Mouse (Mus musculus) forebrain, embryonic 10.5 days (tissue): ENCODE results near the gene Smg6. TPM values are rescaled to one million over a fixed set of nuclear protein-coding genes. Genes with fewer than 3 reads are reported as not detected.

ENCODE experiments used
- DNase-seq: peaks from one replicate; pipeline ENCODE4 v3.0.0-alpha.2; 2017; ENCODE audit warnings: low spot score; ENCODE audit errors: extremely low spot score
- H3K27ac ChIP-seq: fragments of 300-500 bp; sonication (generic); 2 replicates; pipeline ENCODE4 v1.5.1; 2016; ENCODE audit warnings: mild to moderate bottlenecking
- H3K27me3 ChIP-seq: fragments of 300-500 bp; sonication (generic); 2 replicates; pipeline ENCODE4 v1.6.1; 2016; ENCODE audit warnings: mild to moderate bottlenecking; ENCODE audit not compliant: poor library complexity, severe bottlenecking
- H3K36me3 ChIP-seq: fragments of 300-500 bp; sonication (generic); replicated peaks from 2 replicates; pipeline ENCODE4 v1.6.1; 2016; ENCODE audit warnings: mild to moderate bottlenecking, moderate library complexity
- H3K4me1 ChIP-seq: fragments of 300-500 bp; sonication (generic); 2 replicates; pipeline ENCODE4 v1.6.1; 2016
- H3K4me3 ChIP-seq: fragments of 300-500 bp; sonication (generic); 2 replicates; pipeline ENCODE4 v1.5.1; 2016; ENCODE audit warnings: mild to moderate bottlenecking, moderate library complexity
- H3K9me3 ChIP-seq: fragments of 300-500 bp; sonication (generic); 2 replicates; pipeline ENCODE4 v1.6.1; 2016; ENCODE audit warnings: mild to moderate bottlenecking, moderate library complexity
- WGBS: fragments of 180-500 bp; shearing (Covaris S2); methylation state at CpG from one replicate; pipeline ENCODE4 v1.1.7; 2016; 5-methylcytosine and 5-hydroxymethylcytosine counted together
- polyA plus RNA-seq: library from polyadenylated mRNA; unstranded; fragments of >200 nt; fragmentation: Nextera tagmentation; extraction: Ambion mirVana; gene quantifications from 2 replicates; pipeline ENCODE4 v1.2.1, GENCODE M21; 2016

Gene Smg6
- polyA plus RNA-seq, 1 experiment from 2014 or later, result 18.5 TPM

GRCm38 (mm10) chr11:75191841-75192240 is 266.2 kb downstream of the Smg6 start:
- H3K36me3 ChIP-seq, result no peaks in the 10 kb centered on the region
- 58% methylated on average over 6 of the region's 6 CpGs for WGBS
- H3K4me3 ChIP-seq, result no peak overlapping the region
- no peak overlapping the region for H3K27ac ChIP-seq
- peaks cover 62% of the 10 kb centered on the region for H3K27me3 ChIP-seq
- no peaks in the 10 kb centered on the region for H3K9me3 ChIP-seq
- DNase-seq, result no peak
- H3K4me1 ChIP-seq, result peaks cover 75% of the 10 kb centered on the region

GRCm38 (mm10) chr11:75192336-75193214 is 267.0 kb downstream of the Smg6 start:
- Histone ChIP-seq H3K4me3 (peak overlapping the region; percentile 58), H3K36me3 (no peaks in the 10 kb centered on the region), H3K9me3 (no peaks in the 10 kb centered on the region), H3K4me1 (peaks cover 80% of the 10 kb centered on the region), H3K27me3 (peaks cover 69% of the 10 kb centered on the region), H3K27ac (no peak overlapping the region)
- 22% methylated on average over 13 of the region's 13 CpGs for WGBS
- peak; percentile 77 for DNase-seq

GRCm38 (mm10) chr11:75193256-75194071 is 267.8 kb downstream of the Smg6 start, which contains the start of gene Rtn4rl1:
Rtn4rl1 (plus strand) TSS chr11:75193783.
- Histone ChIP-seq H3K36me3 (no peaks in the 10 kb centered on the region), H3K4me3 (peak within 1 kb of the TSS; percentile 58), H3K4me1 (peaks cover 85% of the 10 kb centered on the region), H3K27me3 (peaks cover 78% of the 10 kb centered on the region), H3K27ac (peak within 1 kb of the TSS; percentile 70; the same call in 1 of the 2 replicates), H3K9me3 (no peaks in the 10 kb centered on the region)
- peak; percentile 45 for DNase-seq
- under 1% methylated on average over 84 of the region's 84 CpGs for WGBS

GRCm38 (mm10) chr11:75194121-75194849 is 268.7 kb downstream of the Smg6 start:
- under 1% methylated on average over 52 of the region's 52 CpGs for WGBS
- peak overlapping the region; percentile 70; the same call in 1 of the 2 replicates for H3K27ac ChIP-seq
- DNase-seq, result peak; percentile 54
- H3K4me1 ChIP-seq, result peaks cover 79% of the 10 kb centered on the region
- peak overlapping the region; percentile 58 for H3K4me3 ChIP-seq
- H3K36me3 ChIP-seq, result no peaks in the 10 kb centered on the region
- no peaks in the 10 kb centered on the region for H3K9me3 ChIP-seq
- H3K27me3 ChIP-seq, result peaks cover 86% of the 10 kb centered on the region

DNA sequence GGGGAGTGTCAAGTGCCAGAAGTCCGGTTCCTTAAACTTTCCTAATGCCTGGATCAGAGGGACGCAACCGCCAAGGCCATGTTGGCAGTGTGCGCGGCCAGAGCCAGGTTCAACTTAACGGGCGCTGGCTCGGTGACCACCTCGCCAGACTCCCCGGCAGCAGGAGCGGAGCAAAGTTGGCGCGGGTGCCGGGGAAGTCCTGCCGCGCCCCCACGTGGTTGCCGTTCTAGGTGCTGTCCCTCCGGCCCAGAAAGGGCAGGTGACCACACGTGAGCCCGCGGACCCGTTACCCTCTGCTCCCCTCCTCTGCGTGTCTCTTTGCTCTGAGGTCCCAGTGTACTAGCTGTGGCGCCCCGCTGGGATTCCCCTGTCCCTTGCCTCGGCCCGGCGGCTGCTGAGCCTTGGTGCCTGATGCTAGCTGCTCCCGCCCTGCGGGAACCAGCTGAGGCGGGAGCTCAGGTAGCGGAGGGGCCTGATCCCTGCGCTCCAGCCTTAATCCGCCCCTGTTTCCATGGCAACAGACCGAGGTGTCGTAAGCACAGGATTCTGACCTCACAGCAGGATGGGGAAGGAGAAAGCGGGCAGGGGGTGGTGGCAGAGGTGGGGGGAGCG is 269.3 kb downstream of the Smg6 start:
- H3K27me3 ChIP-seq, result peaks cover 92% of the 10 kb centered on the region
- peaks cover 73% of the 10 kb centered on the region for H3K4me1 ChIP-seq

GRCm38 (mm10) chr11:75196131-75196530 is 270.5 kb downstream of the Smg6 start:
- peaks cover 64% of the 10 kb centered on the region for H3K4me1 ChIP-seq
- H3K36me3 ChIP-seq, result no peaks in the 10 kb centered on the region
- no peaks in the 10 kb centered on the region for H3K9me3 ChIP-seq
- H3K27me3 ChIP-seq, result peaks cover 99% of the 10 kb centered on the region
- DNase-seq, result no peak
- 36% methylated on average over 6 of the region's 6 CpGs for WGBS
- H3K27ac ChIP-seq, result no peak overlapping the region
- no peak overlapping the region for H3K4me3 ChIP-seq

More for the DNA sequence above, 269.3 kb downstream of the Smg6 start:
- Histone ChIP-seq H3K9me3 (no peaks in the 10 kb centered on the region), H3K4me3 (peak overlapping the region; percentile 58), H3K36me3 (no peaks in the 10 kb centered on the region), H3K27ac (peak overlapping the region; percentile 70)
- DNase-seq, result peak; percentile 77
- under 1% methylated on average over 39 of the region's 39 CpGs for WGBS

GRCm38 (mm10) chr11:75197956-75198355 is 272.3 kb downstream of the Smg6 start:
- WGBS, result 39% methylated on average over 7 of the region's 7 CpGs
- Histone ChIP-seq H3K9me3 (no peaks in the 10 kb centered on the region), H3K4me1 (peaks cover 58% of the 10 kb centered on the region), H3K36me3 (no peaks in the 10 kb centered on the region), H3K27me3 (peaks cover 93% of the 10 kb centered on the region), H3K4me3 (no peak overlapping the region), H3K27ac (no peak overlapping the region)
- DNase-seq, result no peak

DNA sequence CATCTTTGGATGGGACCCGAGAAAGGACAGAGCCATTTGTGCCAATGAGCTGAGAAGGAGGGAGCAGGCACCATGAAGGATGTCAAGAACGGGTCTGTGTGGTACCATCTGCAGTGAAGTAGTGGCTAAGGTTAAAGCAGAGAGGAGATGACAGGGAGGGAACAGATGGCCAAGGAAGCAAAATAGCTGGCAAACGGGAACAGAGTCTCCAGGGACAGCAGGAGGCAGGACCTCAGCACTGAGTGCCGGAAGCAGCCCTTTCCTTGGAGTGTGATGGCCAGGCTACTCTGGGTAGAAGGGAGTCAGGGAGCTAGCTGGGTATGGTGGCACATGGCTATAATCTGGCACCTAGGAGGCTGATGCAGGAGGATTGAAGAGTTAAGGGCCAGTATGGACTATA is 273.2 kb downstream of the Smg6 start:
- no peak for DNase-seq
- Histone ChIP-seq H3K9me3 (no peaks in the 10 kb centered on the region), H3K27me3 (peaks cover 93% of the 10 kb centered on the region), H3K4me1 (peaks cover 58% of the 10 kb centered on the region), H3K36me3 (no peaks in the 10 kb centered on the region), H3K4me3 (no peak overlapping the region), H3K27ac (no peak overlapping the region)
- WGBS, result 78% methylated on average over 4 of the region's 4 CpGs

- H3K4me3 ChIP-seq, result no peak overlapping the region
- no peak overlapping the region for H3K27ac ChIP-seq
- DNase-seq, result no peak
- WGBS, result 93% methylated on average over 5 of the region's 5 CpGs
- peaks cover 58% of the 10 kb centered on the region for H3K4me1 ChIP-seq
- H3K27me3 ChIP-seq, result peaks cover 86% of the 10 kb centered on the region
- H3K9me3 ChIP-seq, result no peaks in the 10 kb centered on the region
- H3K36me3 ChIP-seq, result no peaks in the 10 kb centered on the region
Measured at GRCm38 (mm10) chr11:75199951-75200350, 274.3 kb downstream of the Smg6 start.

DNA sequence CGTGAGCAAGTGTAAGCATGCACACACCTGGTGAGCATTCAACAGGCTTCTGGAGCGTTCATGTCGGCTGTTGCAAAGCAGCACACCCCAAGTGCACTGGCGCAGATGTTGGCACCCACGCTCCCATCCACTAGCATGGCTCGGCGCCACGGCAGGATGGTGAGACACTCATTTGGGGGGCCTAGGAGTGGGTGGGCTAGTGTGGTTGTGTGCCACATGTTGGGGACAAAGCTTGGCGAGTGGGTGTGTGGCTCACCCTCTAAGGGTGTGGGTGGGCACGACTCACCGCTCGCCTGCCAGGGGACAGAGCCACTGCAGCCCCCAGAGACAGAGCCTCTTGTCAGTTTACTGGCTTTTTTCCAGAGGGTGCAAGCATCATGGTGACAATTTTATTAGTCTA is 275.3 kb downstream of the Smg6 start:
- H3K27me3 ChIP-seq, result peaks cover 76% of the 10 kb centered on the region
- H3K9me3 ChIP-seq, result no peaks in the 10 kb centered on the region

GRCm38 (mm10) chr11:75201721-75202120 is 276.1 kb downstream of the Smg6 start:
- DNase-seq, result no peak
- WGBS, result 73% methylated on average over 8 of the region's 8 CpGs
- peaks cover 50% of the 10 kb centered on the region for H3K4me1 ChIP-seq
- H3K4me3 ChIP-seq, result no peak overlapping the region
- H3K9me3 ChIP-seq, result no peaks in the 10 kb centered on the region
- H3K27me3 ChIP-seq, result peaks cover 68% of the 10 kb centered on the region
- no peak overlapping the region for H3K27ac ChIP-seq
- no peaks in the 10 kb centered on the region for H3K36me3 ChIP-seq

More for the DNA sequence above, 275.3 kb downstream of the Smg6 start:
- WGBS, result 92% methylated on average over 12 of the region's 12 CpGs
- Histone ChIP-seq H3K4me1 (peaks cover 57% of the 10 kb centered on the region), H3K36me3 (no peaks in the 10 kb centered on the region), H3K27ac (no peak overlapping the region), H3K4me3 (no peak overlapping the region)
- no peak for DNase-seq

DNA sequence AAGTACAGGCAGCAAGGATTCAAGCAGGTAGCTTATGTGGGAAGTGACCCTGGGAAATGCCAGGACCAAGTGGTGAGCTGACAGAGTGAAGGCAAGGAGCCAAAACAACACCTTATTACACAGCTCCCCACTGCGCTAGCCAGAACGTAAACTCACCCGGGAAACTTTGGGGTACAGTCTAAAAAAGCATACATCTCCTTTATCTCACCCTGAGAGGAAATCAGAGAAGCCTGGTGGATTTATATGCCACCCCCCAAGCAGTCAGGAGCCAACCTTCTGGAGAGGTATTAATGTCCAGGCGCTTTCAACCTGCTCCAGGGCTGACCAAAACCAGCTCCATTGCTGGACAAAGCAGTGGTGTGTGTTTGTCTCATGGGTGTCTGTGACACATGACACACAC is 278.3 kb downstream of the Smg6 start:
- Histone ChIP-seq H3K27ac (no peak overlapping the region), H3K27me3 (peaks cover 46% of the 10 kb centered on the region), H3K4me3 (no peak overlapping the region), H3K36me3 (no peaks in the 10 kb centered on the region), H3K9me3 (no peaks in the 10 kb centered on the region), H3K4me1 (peaks cover 42% of the 10 kb centered on the region)
- WGBS, result 85% methylated on average over 4 of the region's 4 CpGs
- DNase-seq, result no peak
